Mouse (Mus musculus) forebrain, postnatal 0 days (tissue): ENCODE results near the gene Znhit3. TPM values are rescaled to one million over a fixed set of nuclear protein-coding genes. Genes with fewer than 3 reads are reported as not detected.
"Not testable (repeated sequence)": the region's sequence is repeated elsewhere in the genome, so short reads cannot be mapped to it uniquely, and the experiment has no call there.

Experiments
- ATAC-seq: fragments of 200-750 bp; cut with Nextera tagmentation; 2 replicates; pipeline ENCODE4 v1.8.0; 2017; ENCODE audit warnings: mild to moderate bottlenecking, moderate library complexity
- DNase-seq: peaks from one replicate; pipeline ENCODE4 v3.0.0-alpha.2; 2015
- H3K27ac ChIP-seq: fragments of 300-500 bp; sonication (generic); 2 replicates; pipeline ENCODE4 v1.5.1; 2014; ENCODE audit warnings: low read depth, mild to moderate bottlenecking, antibody characterized with exemption, low read length, moderate library complexity, mixed read lengths
- H3K27me3 ChIP-seq: fragments of 300-500 bp; sonication (generic); 2 replicates; pipeline ENCODE4 v1.6.1; 2014; ENCODE audit warnings: mild to moderate bottlenecking, low read length, mixed read lengths; ENCODE audit not compliant: insufficient read depth
- H3K36me3 ChIP-seq: fragments of 300-500 bp; sonication (generic); 2 replicates; pipeline ENCODE4 v1.6.1; 2014; ENCODE audit warnings: mild to moderate bottlenecking, moderate library complexity; ENCODE audit not compliant: insufficient read depth
- H3K4me1 ChIP-seq: fragments of 300-500 bp; sonication (generic); 2 replicates; pipeline ENCODE4 v1.6.1; 2014; ENCODE audit warnings: antibody characterized with exemption; ENCODE audit not compliant: insufficient read depth
- H3K4me2 ChIP-seq: fragments of 300-500 bp; sonication (generic); 2 replicates; pipeline ENCODE4 v1.6.1; 2014; ENCODE audit warnings: low read depth, mild to moderate bottlenecking, moderate library complexity
- H3K4me3 ChIP-seq: fragments of 300-500 bp; sonication (generic); 2 replicates; pipeline ENCODE4 v1.5.1; 2014; ENCODE audit warnings: low read depth, low read length, mixed read lengths
- H3K9ac ChIP-seq: fragments of 300-500 bp; sonication (generic); 2 replicates; pipeline ENCODE4 v1.6.1; 2014; ENCODE audit warnings: mild to moderate bottlenecking
- H3K9me3 ChIP-seq: fragments of 300-500 bp; sonication (generic); 2 replicates; pipeline ENCODE4 v1.6.1; 2016; ENCODE audit warnings: low read length
- CTCF ChIP-seq: sonication (generic); IDR thresholded peaks from 2 replicates; pipeline ENCODE4 v1.5.1; 2016; ENCODE audit warnings: antibody characterized with exemption, control low read depth, low read depth
- WGBS: fragments of 180-500 bp; shearing (Covaris S2); extraction: QIAGEN DNeasy Blood & Tissue Kit; methylation state at CpG from one replicate; pipeline ENCODE4 v1.1.7; 2014; 5-methylcytosine and 5-hydroxymethylcytosine counted together
- polyA plus RNA-seq: library from polyadenylated mRNA; unstranded; fragments of >200 nt; fragmentation: Nextera tagmentation; extraction: Ambion mirVana; gene quantifications from 2 replicates; pipeline ENCODE4 v1.2.1, GENCODE M21; 2015
- total RNA-seq: library from RNA; depleted of rRNA; stranded (reverse); fragments of >200 nt; gene quantifications from 2 replicates; pipeline ENCODE4 v1.2.3, GENCODE M21; 2014

Znhit3 gene
- total and polyA plus RNA-seq, 2 experiments from 2014 or later: 40.0 to 83.9 TPM

DNA sequence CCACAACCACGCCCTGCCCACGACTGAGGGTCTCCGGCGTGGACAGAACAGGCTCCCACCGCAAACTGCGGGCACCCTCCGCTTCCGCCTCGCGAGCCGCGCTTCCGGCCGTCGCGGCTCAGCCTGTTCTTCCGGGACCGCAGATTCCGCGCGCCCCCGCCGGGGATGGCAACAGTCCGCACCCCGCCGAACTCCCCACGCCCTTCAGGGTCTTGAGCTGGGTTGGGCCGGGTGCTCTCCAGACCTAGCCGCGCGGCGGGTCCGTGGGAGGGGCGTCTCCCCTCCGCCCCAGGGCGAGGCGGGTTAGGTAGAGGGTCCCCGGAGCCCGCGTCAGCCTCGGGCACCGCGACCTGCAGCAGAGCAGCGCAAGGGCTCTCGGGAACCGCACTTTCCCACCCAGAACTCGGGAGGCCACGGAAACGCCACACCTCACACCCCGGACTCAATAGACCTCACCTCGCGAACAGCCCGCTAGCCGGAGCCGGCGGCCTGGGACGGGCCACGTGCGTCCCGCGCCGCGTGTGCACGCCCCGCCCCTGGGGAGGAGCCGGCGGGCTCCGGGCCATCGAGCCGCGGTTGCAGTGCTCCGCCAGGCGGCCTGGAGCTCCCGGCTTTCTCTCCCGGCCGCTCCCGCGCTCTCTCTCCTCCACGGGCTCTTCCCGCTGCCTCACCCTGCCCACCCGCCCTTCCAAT is 36.2 kb downstream of the Znhit3 start, which contains the start of the genes Myo19 and Pigw:
TSS of gene Myo19 (plus strand) at position 377 of the 693 bp plus-strand sequence.
TSS of gene Pigw (minus strand) at position 514 of the 693 bp plus-strand sequence.
- peak within 1 kb of the TSS; percentile 87 for H3K4me3 ChIP-seq
- ATAC-seq: peak; percentile 99
- peaks cover 5% of the 10 kb centered on the region; the same call in 1 of the 2 replicates for H3K4me1 ChIP-seq
- H3K27me3 ChIP-seq: no peaks in the 10 kb centered on the region
- peak; percentile 88 for DNase-seq
- H3K9me3 ChIP-seq: no peaks in the 10 kb centered on the region
- H3K27ac ChIP-seq: peak within 1 kb of the TSS; percentile 69
- peaks cover 15% of the 10 kb centered on the region; the same call in 1 of the 2 replicates for H3K36me3 ChIP-seq
- TF ChIP-seq CTCF: no peak; the same call in 1 of the 2 replicates
- H3K4me2 ChIP-seq: peak within 1 kb of the TSS; percentile 90
- peak within 1 kb of the TSS; percentile 69 for H3K9ac ChIP-seq
- WGBS: 1% methylated on average over 77 of the region's 81 CpGs

DNA sequence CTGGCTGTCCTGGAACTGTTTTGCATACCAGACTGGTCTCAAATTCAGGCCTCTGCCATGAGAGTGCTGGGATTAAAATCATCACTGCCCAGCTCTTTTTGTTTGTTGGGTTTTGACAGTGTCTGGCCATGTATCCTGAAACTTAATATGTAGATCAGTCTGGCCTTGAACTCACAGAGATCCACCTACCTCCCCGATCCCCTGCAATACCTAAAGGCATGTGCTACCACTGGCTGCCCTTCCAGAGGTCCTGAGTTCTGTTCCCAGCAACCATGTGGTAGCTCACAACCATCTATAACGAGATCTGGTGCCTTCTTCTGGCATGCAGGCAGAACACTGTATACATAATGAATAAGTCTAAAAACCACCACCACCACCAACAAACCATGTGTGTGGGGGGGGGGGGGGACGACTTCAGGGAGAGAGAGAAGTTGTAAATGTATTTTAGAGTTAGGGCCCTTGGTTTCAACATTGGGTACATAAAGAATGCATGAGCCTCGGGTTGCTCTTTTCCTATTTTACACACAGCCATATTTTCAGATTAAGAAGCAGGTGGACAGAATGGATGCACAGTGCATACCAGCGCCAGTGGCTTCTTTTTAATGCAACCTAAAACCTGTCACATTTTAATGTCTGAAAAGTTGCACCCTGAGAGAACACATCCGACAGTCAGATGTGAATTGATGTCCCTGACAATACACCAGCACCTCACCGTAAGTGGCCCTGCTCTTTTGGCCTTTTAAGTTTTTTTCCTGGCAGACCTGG is 37.0 kb downstream of the Znhit3 start:
- H3K9me3 ChIP-seq: no peaks in the 10 kb centered on the region
- peak overlapping the region; percentile 87 for H3K4me3 ChIP-seq
- H3K9ac ChIP-seq: peak overlapping the region; percentile 69
- H3K4me1 ChIP-seq: peaks cover 5% of the 10 kb centered on the region; the same call in 1 of the 2 replicates
- H3K36me3 ChIP-seq: peaks cover 15% of the 10 kb centered on the region; the same call in 1 of the 2 replicates
- H3K27me3 ChIP-seq: no peaks in the 10 kb centered on the region
- no peak for TF ChIP-seq CTCF
- ATAC-seq: no peak
- peak overlapping the region; percentile 90 for H3K4me2 ChIP-seq
- DNase-seq: no peak
- 0 out of 2 replicates have a peak overlapping the region, but pooled peaks have one; percentile 69 for H3K27ac ChIP-seq
- WGBS: 19% methylated on average over 7 of the region's 7 CpGs

DNA sequence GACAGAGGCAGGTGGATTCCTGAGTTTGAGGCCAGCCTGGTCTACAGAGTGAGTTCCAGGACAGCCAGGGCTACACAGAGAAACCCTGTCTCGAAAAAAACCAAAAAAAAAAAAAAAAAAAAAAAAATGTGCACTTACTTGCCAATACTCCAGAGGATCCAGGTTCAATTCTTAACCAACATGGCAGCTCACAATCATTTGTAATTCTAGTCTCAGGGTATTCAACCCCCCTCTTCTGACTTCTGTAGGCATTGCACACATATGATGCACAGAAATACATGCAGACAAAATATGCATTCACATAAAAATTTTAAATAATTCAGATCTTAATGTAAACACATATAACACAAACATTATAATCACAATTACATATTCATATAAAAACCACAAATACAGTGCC is 40.1 kb downstream of the Znhit3 start:
- not testable (repeated sequence) for H3K36me3 ChIP-seq, H3K4me3 ChIP-seq, H3K27ac ChIP-seq, H3K9me3 ChIP-seq, H3K9ac ChIP-seq, DNase-seq, H3K4me2 ChIP-seq, H3K27me3 ChIP-seq, ATAC-seq, H3K4me1 ChIP-seq
- no CpG with 5 or more reads among the region's 1 CpGs for WGBS

DNA sequence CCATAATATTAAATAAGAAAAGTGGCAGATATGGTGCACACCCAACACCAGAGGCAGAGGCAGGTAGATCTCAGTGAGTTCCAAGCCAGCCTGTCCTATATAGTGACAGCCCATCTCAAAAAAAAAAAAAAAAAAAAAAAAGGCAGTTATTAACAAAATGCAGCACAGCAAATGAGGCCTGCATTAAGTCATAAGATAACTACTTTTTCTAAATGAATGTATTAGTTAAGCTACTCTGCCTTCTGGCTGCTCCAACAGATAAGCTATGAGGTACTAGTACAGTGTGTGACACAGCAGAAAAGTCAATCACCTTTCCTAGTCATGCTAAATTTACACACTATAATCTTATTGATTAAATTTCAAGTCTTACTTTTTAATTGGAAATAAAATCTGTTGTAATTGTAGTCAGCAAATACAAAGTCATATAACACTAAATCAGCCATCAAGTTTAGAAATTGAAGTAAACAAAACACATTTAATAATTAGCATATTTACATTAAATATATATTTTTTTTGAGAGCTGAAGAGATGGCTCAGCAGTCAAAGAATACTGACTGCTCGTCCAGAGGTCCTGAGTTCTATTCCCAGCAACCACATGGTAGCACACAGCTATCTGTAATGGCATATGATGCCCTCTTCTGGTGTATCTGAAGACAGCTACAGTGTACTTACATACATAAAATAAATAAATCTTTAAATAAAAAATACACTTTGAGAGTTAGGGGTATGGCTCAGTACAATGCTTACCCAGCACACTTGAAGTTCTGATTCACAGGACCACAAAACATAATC is 42.9 kb downstream of the Znhit3 start:
- Histone ChIP-seq H3K27ac (no peak overlapping the region), H3K9ac (no peak overlapping the region), H3K36me3 (peaks cover 5% of the 10 kb centered on the region; the same call in 1 of the 2 replicates), H3K27me3 (no peaks in the 10 kb centered on the region), H3K9me3 (no peaks in the 10 kb centered on the region), H3K4me1 (no peaks in the 10 kb centered on the region; the same call in 1 of the 2 replicates), H3K4me2 (no peak overlapping the region), H3K4me3 (no peak overlapping the region)
- 74% methylated on average over 1 of the region's 1 CpGs for WGBS
- 0 out of 2 replicates have a peak, but pooled peaks have one; percentile 8 for TF ChIP-seq CTCF
- ATAC-seq (no peak), DNase-seq (no peak)

DNA sequence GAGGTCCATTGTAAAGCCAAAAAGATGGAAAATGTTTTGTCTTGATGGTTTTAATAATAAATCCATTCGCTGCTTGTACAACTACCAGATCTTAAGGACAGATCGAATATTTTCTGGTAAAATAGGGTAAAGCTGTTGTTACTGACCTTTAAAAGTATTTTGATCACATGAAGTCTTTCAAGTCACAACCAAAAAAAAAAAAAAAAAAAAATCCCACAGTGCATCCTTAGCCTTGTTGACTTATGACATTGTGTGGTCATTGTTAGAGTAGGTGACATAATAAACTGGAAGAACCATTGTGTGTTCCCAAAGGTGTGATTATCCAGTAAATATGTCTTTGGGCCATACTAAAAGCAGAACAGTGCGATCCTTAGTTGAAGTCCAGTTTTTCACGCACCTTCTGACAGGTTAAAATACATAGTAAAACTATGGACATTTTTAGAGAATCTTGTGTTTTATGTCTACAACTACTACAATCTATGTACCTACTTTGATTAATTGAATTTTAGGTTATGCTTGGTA is 44.6 kb downstream of the Znhit3 start:
- Histone ChIP-seq H3K36me3 (no peaks in the 10 kb centered on the region), H3K9ac (peak overlapping the region; percentile 98), H3K9me3 (no peaks in the 10 kb centered on the region), H3K4me2 (peak overlapping the region; percentile 72), H3K27me3 (no peaks in the 10 kb centered on the region), H3K27ac (peak overlapping the region; percentile 99), H3K4me1 (peaks cover 6% of the 10 kb centered on the region), H3K4me3 (peak overlapping the region; percentile 90)
- no peak for DNase-seq
- no peak for TF ChIP-seq CTCF
- no peak for ATAC-seq
- WGBS: 79% methylated on average over 4 of the region's 4 CpGs

DNA sequence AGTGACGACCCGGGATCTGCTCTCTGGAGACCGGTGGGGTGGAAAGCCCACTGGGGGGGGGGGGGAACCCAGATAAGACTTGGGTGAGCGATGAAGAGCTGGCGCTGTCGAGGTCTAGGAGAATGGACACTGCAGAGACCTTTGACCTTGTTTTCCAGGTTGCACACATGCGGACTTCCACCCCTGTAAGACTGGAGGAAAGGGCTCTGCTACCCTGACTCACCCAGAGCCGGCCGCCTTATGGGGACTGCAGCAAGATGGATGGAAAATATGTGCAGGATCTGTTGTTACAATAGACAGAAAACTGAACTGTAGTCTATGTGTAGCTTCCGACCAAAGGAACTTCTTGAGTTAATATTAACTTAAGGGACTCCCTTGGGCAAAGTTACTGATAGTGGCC is 45.1 kb downstream of the Znhit3 start:
- ATAC-seq: peak; percentile 10
- Histone ChIP-seq H3K4me1 (peaks cover 6% of the 10 kb centered on the region), H3K9me3 (no peaks in the 10 kb centered on the region), H3K4me2 (peak overlapping the region; percentile 72), H3K27me3 (no peaks in the 10 kb centered on the region), H3K27ac (peak overlapping the region; percentile 99), H3K4me3 (peak overlapping the region; percentile 90), H3K36me3 (no peaks in the 10 kb centered on the region), H3K9ac (peak overlapping the region; percentile 98)
- under 1% methylated on average over 10 of the region's 10 CpGs for WGBS
- no peak for DNase-seq
- TF ChIP-seq CTCF: no peak
